Mouse (Mus musculus) lung, postnatal 0 days (tissue): ENCODE results near the gene Pafah1b1.

Experiments used
- CTCF ChIP-seq: IDR thresholded peaks from 2 replicates; pipeline ENCODE4 v1.5.1; 2016; ENCODE audit warnings: antibody characterized with exemption, mild to moderate bottlenecking
- EP300 ChIP-seq: IDR thresholded peaks from 2 replicates; pipeline ENCODE4 v1.6.1; 2016; ENCODE audit warnings: antibody characterized with exemption, mild to moderate bottlenecking, control low read depth

DNA sequence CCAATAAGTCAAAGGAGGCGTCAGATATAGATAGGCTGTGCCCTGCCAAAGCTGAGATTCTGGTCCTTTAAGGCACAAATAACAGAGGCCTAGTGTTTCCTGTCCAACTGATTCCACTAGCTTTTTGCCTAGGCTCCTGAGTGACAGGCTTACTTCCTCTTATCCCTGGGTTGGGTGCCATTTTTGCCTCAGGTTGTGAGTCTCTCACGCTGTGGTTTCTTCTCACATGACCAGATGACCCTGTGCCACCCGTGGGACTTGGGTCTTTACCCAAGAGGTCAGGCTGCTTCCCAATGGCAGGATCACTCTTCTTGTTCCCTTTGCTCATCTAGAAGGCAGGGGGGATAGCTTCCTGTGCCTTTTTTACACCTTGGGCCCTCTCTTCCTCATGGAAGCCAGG, 60.2 kb downstream of the Pafah1b1 start:
- TF ChIP-seq EP300 (no peak), CTCF (no peak)
